Mouse (Mus musculus) kidney, embryonic 15.5 days (tissue): ENCODE results near the gene Ap1g2. TPM values are rescaled to one million over a fixed set of nuclear protein-coding genes. Genes with fewer than 3 reads are reported as not detected.

Source experiments
- ATAC-seq: fragments of 200-750 bp; cut with Nextera tagmentation; replicated peaks from 2 replicates; pipeline ENCODE4 v1.8.0; 2017; ENCODE audit warnings: moderate TSS enrichment; ENCODE audit not compliant: low FRiP score
- H3K27ac ChIP-seq: fragments of 300-500 bp; sonication (generic); 2 replicates; pipeline ENCODE4 v1.5.1; 2015; ENCODE audit warnings: mild to moderate bottlenecking, inconsistent platforms
- H3K27me3 ChIP-seq: fragments of 300-500 bp; sonication (generic); 2 replicates; pipeline ENCODE4 v1.6.1; 2015; ENCODE audit warnings: inconsistent platforms
- H3K36me3 ChIP-seq: fragments of 300-500 bp; sonication (generic); 2 replicates; pipeline ENCODE4 v1.6.1; 2015; ENCODE audit warnings: inconsistent platforms
- H3K4me1 ChIP-seq: fragments of 300-500 bp; sonication (generic); 2 replicates; pipeline ENCODE4 v1.6.1; 2015; ENCODE audit warnings: inconsistent platforms
- H3K4me2 ChIP-seq: fragments of 300-500 bp; sonication (generic); 2 replicates; pipeline ENCODE4 v1.6.1; 2015; ENCODE audit warnings: moderate library complexity, mild to moderate bottlenecking, inconsistent platforms
- H3K4me3 ChIP-seq: fragments of 300-500 bp; sonication (generic); replicated peaks from 2 replicates; pipeline ENCODE4 v1.5.1; 2015; ENCODE audit warnings: mild to moderate bottlenecking, inconsistent platforms
- H3K9ac ChIP-seq: fragments of 300-500 bp; sonication (generic); 2 replicates; pipeline ENCODE4 v1.6.1; 2015; ENCODE audit warnings: mild to moderate bottlenecking, inconsistent platforms
- H3K9me3 ChIP-seq: fragments of 300-500 bp; sonication (generic); replicated peaks from 2 replicates; pipeline ENCODE4 v1.6.1; 2016; ENCODE audit warnings: inconsistent platforms
- WGBS: fragments of 180-500 bp; shearing (Covaris S2); methylation state at CpG from one replicate; pipeline ENCODE4 v1.1.7; 2015; ENCODE audit warnings: mixed read lengths; 5-methylcytosine and 5-hydroxymethylcytosine counted together
- polyA plus RNA-seq: library from polyadenylated mRNA; unstranded; fragments of >200 nt; fragmentation: Nextera tagmentation; extraction: Ambion mirVana; gene quantifications from 2 replicates; pipeline ENCODE4 v1.2.1, GENCODE M21; 2015

Ap1g2 gene
- 15.9 and 18.9 TPM in 2 replicates for polyA plus RNA-seq

- peaks cover 43% of the 10 kb centered on the region for H3K4me1 ChIP-seq
- H3K36me3 ChIP-seq, result peaks cover 7% of the 10 kb centered on the region; the same call in 1 of the 2 replicates
- no peaks in the 10 kb centered on the region for H3K9me3 ChIP-seq
- peak; percentile 59 for ATAC-seq
- H3K4me3 ChIP-seq, result peak within 1 kb of the TSS; percentile 61
- H3K27me3 ChIP-seq, result peaks cover 28% of the 10 kb centered on the region
- 1% methylated on average over 39 of the region's 39 CpGs for WGBS
- peak within 1 kb of the TSS; percentile 87 for H3K27ac ChIP-seq
- peak within 1 kb of the TSS; percentile 61 for H3K9ac ChIP-seq
- H3K4me2 ChIP-seq, result peak within 1 kb of the TSS; percentile 96
Observed at GRCm38 (mm10) chr14:55105836-55106809, at the start of gene Ap1g2. Gene Ap1g2, minus strand, starts transcription at chr14:55106593.

GRCm38 (mm10) chr14:55152951-55153481, 46.6 kb upstream of the Ap1g2 start:
- 75% methylated on average over 16 of the region's 16 CpGs for WGBS
- ATAC-seq, result no peak
- Histone ChIP-seq H3K36me3 (no peaks in the 10 kb centered on the region), H3K27ac (no peak overlapping the region), H3K4me3 (no peak overlapping the region), H3K4me1 (0 out of 2 replicates have a peak, but pooled peaks cover 5% of the 10 kb centered on the region), H3K9ac (no peak overlapping the region), H3K4me2 (no peak overlapping the region), H3K9me3 (no peaks in the 10 kb centered on the region), H3K27me3 (no peaks in the 10 kb centered on the region)

- H3K27ac ChIP-seq, result no peak overlapping the region
- no peak overlapping the region for H3K4me3 ChIP-seq
- H3K36me3 ChIP-seq, result no peaks in the 10 kb centered on the region
- no peaks in the 10 kb centered on the region for H3K27me3 ChIP-seq
- no peak overlapping the region for H3K9ac ChIP-seq
- 0 out of 2 replicates have a peak, but pooled peaks cover under 1% of the 10 kb centered on the region for H3K4me1 ChIP-seq
- H3K9me3 ChIP-seq, result no peaks in the 10 kb centered on the region
- ATAC-seq, result no peak
- WGBS, result 79% methylated on average over 4 of the region's 4 CpGs
- H3K4me2 ChIP-seq, result no peak overlapping the region
Observed at GRCm38 (mm10) chr14:55152174-55152573, 45.8 kb upstream of the Ap1g2 start.

- H3K27ac ChIP-seq, result no peak overlapping the region
- H3K9me3 ChIP-seq, result no peaks in the 10 kb centered on the region
- H3K36me3 ChIP-seq, result no peaks in the 10 kb centered on the region
- H3K4me2 ChIP-seq, result no peak overlapping the region
- WGBS, result 69% methylated on average over 5 of the region's 5 CpGs
- H3K4me1 ChIP-seq, result no peaks in the 10 kb centered on the region
- no peak overlapping the region for H3K9ac ChIP-seq
- ATAC-seq, result no peak
- no peaks in the 10 kb centered on the region; the same call in 1 of the 2 replicates for H3K27me3 ChIP-seq
- H3K4me3 ChIP-seq, result no peak overlapping the region
Observed at GRCm38 (mm10) chr14:55150985-55151384, 44.6 kb upstream of the Ap1g2 start.

- WGBS, result 82% methylated on average over 5 of the region's 5 CpGs
- ATAC-seq, result no peak; the same call in 1 of the 2 replicates
- Histone ChIP-seq H3K27ac (no peak overlapping the region), H3K4me2 (no peak overlapping the region), H3K9ac (no peak overlapping the region), H3K4me1 (no peaks in the 10 kb centered on the region), H3K27me3 (no peaks in the 10 kb centered on the region; the same call in 1 of the 2 replicates), H3K36me3 (no peaks in the 10 kb centered on the region), H3K4me3 (no peak overlapping the region), H3K9me3 (no peaks in the 10 kb centered on the region)
Observed at GRCm38 (mm10) chr14:55149041-55149440, 42.6 kb upstream of the Ap1g2 start.

GRCm38 (mm10) chr14:55148363-55148915, 42.0 kb upstream of the Ap1g2 start:
- Histone ChIP-seq H3K9me3 (no peaks in the 10 kb centered on the region), H3K9ac (no peak overlapping the region), H3K4me3 (no peak overlapping the region), H3K27me3 (no peaks in the 10 kb centered on the region; the same call in 1 of the 2 replicates), H3K36me3 (no peaks in the 10 kb centered on the region), H3K4me2 (no peak overlapping the region), H3K27ac (no peak overlapping the region), H3K4me1 (no peaks in the 10 kb centered on the region)
- peak; percentile 54; the same call in 1 of the 2 replicates for ATAC-seq
- WGBS, result 29% methylated on average over 5 of the region's 5 CpGs

GRCm38 (mm10) chr14:55146829-55147401, 40.5 kb upstream of the Ap1g2 start:
- no peak overlapping the region for H3K9ac ChIP-seq
- ATAC-seq, result no peak
- H3K4me1 ChIP-seq, result no peaks in the 10 kb centered on the region
- no peak overlapping the region for H3K27ac ChIP-seq
- no peaks in the 10 kb centered on the region for H3K9me3 ChIP-seq
- WGBS, result 84% methylated on average over 12 of the region's 12 CpGs
- no peak overlapping the region for H3K4me3 ChIP-seq
- H3K4me2 ChIP-seq, result no peak overlapping the region
- H3K27me3 ChIP-seq, result no peaks in the 10 kb centered on the region; the same call in 1 of the 2 replicates
- no peaks in the 10 kb centered on the region for H3K36me3 ChIP-seq

GRCm38 (mm10) chr14:55146324-55146723, 39.9 kb upstream of the Ap1g2 start:
- Histone ChIP-seq H3K27ac (no peak overlapping the region), H3K4me2 (no peak overlapping the region), H3K4me1 (no peaks in the 10 kb centered on the region), H3K9me3 (no peaks in the 10 kb centered on the region), H3K27me3 (no peaks in the 10 kb centered on the region; the same call in 1 of the 2 replicates), H3K36me3 (no peaks in the 10 kb centered on the region), H3K4me3 (no peak overlapping the region), H3K9ac (no peak overlapping the region)
- 86% methylated on average over 1 of the region's 1 CpGs for WGBS
- no peak for ATAC-seq

- ATAC-seq, result peak; percentile 56; the same call in 1 of the 2 replicates
- Histone ChIP-seq H3K27ac (0 out of 2 replicates have a peak overlapping the region, but pooled peaks have one; percentile 1), H3K27me3 (no peaks in the 10 kb centered on the region), H3K9ac (no peak overlapping the region), H3K4me3 (no peak overlapping the region), H3K4me1 (peaks cover 16% of the 10 kb centered on the region; the same call in 1 of the 2 replicates), H3K9me3 (no peaks in the 10 kb centered on the region), H3K36me3 (no peaks in the 10 kb centered on the region), H3K4me2 (peak overlapping the region; percentile 28; the same call in 1 of the 2 replicates)
- 32% methylated on average over 7 of the region's 7 CpGs for WGBS
Observed at GRCm38 (mm10) chr14:55139313-55139712, 32.9 kb upstream of the Ap1g2 start.

GRCm38 (mm10) chr14:55135676-55136075, 29.3 kb upstream of the Ap1g2 start:
- peaks cover 16% of the 10 kb centered on the region; the same call in 1 of the 2 replicates for H3K4me1 ChIP-seq
- H3K27me3 ChIP-seq, result no peaks in the 10 kb centered on the region
- no peaks in the 10 kb centered on the region for H3K36me3 ChIP-seq
- no peak for ATAC-seq
- no peaks in the 10 kb centered on the region for H3K9me3 ChIP-seq
- no peak overlapping the region for H3K9ac ChIP-seq
- H3K4me2 ChIP-seq, result no peak overlapping the region
- WGBS, result 55% methylated on average over 8 of the region's 8 CpGs
- H3K4me3 ChIP-seq, result no peak overlapping the region
- H3K27ac ChIP-seq, result no peak overlapping the region

- Histone ChIP-seq H3K4me2 (no peak overlapping the region), H3K9ac (no peak overlapping the region), H3K4me1 (peaks cover 6% of the 10 kb centered on the region), H3K4me3 (no peak overlapping the region), H3K27me3 (no peaks in the 10 kb centered on the region), H3K9me3 (no peaks in the 10 kb centered on the region), H3K27ac (no peak overlapping the region), H3K36me3 (no peaks in the 10 kb centered on the region)
- 87% methylated on average over 7 of the region's 7 CpGs for WGBS
- no peak for ATAC-seq
Observed at GRCm38 (mm10) chr14:55126521-55126920, 20.1 kb upstream of the Ap1g2 start.
